Mouse (Mus musculus) c-Kit-positive CD71-positive TER-119-positive erythroid progenitor cells, embryonic 14.5 days (primary cell): Measurements from ENCODE around the gene Bag5.

Experiments
- DNase-seq: peaks from one replicate; pipeline ENCODE4 v3.0.0-alpha.2; 2013; ENCODE audit warnings: low spot score

Gene Bag5

GRCm38 (mm10) chr12:111697708-111698107, 15.3 kb downstream of the Bag5 start:
- no peak for DNase-seq

DNA sequence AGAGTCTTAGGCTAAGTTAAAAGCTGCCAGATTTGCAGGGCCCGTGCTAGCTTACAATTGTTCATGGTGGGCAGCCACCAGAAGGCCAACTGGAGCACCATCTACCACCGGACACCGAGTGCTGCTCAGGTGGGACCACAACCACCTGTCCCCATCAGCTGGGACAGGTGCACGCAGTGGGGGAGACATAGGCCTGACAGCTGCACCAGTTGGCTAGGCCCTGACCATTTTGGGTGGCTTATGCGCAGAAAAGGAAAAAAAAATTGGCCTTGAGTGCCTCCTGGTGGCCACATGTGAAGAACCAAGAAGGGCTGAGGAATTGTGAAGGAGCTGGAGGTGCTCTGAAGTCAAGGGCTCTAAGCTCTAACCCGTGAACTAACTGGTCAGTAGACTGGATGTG, 16.8 kb downstream of the Bag5 start:
- peak; percentile 56 for DNase-seq

DNA sequence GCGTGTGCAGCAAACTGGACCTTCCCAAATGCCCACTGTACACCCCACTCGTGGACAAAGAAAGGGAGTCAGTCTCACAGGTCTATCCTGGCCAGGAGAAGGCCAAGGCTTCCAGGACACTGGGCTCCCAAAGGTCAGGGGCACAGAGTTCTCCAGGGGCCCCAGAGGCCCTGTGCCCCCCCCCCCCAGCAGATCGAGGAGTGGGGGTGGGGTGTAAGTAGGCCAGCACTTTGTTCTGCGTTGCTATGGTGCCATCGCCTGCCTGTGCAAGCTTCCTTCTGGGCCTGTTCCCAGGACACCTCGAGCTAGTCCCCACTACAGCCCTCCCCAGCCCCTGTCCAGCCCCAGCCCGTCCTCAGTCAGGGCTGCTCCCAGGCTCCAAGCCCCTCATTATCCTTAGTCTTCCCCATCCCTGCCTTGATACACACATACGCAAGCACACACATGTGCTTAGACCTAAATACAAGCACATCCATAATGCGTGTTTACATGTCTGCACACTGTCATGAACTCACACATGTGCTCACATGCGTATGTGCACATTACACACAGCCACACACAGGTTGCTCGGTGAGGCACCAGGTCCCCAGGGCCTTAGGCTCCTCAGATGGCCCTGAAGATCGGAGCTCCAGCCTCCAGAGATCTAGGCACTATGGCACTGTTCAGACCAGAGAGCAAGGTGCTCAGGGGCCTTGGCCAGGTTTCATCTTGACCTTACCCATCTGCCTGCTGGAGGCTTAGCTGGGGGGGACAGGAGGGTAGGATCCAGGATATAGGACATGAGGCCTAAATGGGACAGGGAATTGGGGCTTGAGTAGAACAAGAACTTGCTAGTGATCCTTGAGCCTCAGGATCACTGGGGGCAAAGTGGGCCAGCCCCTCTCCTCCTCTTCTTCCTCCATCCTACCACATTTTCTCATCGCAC, 17.9 kb downstream of the Bag5 start:
- DNase-seq, result no peak

- DNase-seq, result no peak
Observed at GRCm38 (mm10) chr12:111694271-111694781, 18.7 kb downstream of the Bag5 start.

- no peak for DNase-seq
Observed at GRCm38 (mm10) chr12:111693341-111694270, 19.5 kb downstream of the Bag5 start.

GRCm38 (mm10) chr12:111692899-111693298, 20.2 kb downstream of the Bag5 start:
- no peak for DNase-seq

GRCm38 (mm10) chr12:111691346-111691872, 21.6 kb downstream of the Bag5 start:
- no peak for DNase-seq

DNA sequence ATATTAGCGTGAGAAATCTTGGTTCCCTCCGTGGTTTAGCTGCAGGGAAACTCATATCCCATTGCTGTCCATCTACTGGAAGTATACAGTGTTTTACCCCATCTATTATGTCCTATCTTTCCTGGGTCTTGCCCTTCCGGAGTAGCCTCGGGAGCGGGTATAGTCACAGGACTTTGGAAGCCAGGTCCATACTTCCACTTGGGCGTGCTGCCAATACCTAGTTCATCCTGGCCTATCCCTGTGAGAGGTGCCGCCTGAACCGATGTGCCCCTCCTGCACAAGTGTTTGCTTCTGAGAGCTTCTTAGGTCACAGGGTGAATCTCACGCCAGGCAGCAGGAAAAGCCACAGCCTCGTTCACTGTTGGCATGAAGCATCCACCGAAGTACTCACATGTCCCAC, 23.6 kb downstream of the Bag5 start:
- no peak for DNase-seq

DNA sequence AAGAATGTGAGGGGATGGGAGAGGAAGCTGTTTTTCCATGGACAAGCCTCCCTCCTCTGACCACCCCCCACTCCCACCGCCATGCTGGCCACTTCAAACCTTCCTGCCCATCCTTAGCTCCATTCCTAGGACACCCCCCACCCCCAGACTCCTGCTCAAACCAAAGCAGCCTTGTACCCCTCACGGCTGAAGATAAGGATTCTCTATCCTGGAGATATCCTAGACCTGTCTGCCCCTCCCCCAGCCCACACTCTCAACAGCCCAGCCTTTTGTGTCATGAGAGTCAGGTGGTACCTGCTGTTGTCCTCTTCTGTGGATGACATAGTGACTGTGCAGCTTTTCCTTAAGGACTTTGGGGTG, 25.0 kb downstream of the Bag5 start:
- DNase-seq, result no peak

- DNase-seq, result no peak
Observed at GRCm38 (mm10) chr12:111687350-111688068, 25.5 kb downstream of the Bag5 start.

DNA sequence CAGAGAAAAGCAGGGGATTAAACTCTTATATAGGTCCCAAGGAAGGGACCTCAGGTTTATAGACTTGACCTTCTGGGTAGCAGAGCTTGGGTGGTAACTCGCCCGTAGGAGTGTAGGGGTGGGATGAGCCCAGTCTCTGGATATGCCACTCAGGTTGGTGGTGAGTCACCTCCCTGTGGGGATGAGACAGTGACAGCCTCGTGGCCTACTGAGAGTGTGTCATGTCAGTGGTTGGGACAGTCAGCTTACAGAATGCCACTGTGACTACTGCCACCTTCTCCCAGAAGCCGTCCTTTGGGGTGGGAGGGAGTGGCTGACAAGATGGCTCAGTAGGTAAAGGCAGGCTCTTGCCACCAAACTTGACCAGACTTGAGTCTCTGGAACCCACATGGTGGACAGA, 26.7 kb downstream of the Bag5 start:
- DNase-seq, result no peak

- DNase-seq, result no peak
Observed at GRCm38 (mm10) chr12:111682806-111683205, 30.3 kb downstream of the Bag5 start.

DNA sequence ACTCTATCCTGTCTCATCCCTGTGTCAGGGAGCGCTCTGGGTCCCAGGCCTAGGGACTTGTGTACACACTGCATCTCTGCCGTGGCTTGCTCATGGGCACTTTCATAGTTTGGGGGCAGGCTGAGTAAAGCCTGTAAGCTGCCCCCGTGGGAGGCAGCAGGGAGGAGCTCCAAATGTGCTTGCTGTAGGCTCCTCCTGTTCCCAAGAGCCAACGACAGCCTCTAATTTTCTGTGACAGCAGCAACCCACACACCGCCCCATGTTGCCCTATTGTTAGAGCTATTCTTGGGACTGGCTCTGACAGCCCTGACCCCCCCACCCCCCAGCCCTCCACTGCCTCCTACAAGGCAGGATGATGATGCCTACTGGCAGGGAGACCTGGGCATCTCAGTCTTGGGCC, 31.1 kb downstream of the Bag5 start:
- no peak for DNase-seq

DNA sequence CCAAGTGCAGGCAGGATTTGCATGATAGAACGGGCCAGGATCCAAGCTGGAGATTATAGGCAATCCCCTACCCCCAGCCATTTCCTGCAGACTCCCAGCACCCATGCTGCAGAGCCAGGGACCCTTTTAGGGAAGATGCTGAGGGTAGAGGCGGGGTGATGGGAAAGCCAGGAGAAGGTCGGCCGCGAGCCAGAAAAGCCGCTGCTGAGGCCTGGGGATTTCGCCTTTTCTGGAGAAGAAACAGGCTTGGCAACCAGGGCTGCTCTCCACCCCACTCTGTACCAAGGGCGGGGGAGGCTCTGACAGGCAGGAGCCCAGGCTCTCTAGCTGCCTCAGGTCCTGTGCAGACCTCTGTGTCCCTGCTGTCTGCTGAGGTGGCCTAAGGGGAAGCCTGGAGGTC, 31.8 kb downstream of the Bag5 start:
- no peak for DNase-seq

GRCm38 (mm10) chr12:111680661-111681060, 32.4 kb downstream of the Bag5 start:
- no peak for DNase-seq

DNA sequence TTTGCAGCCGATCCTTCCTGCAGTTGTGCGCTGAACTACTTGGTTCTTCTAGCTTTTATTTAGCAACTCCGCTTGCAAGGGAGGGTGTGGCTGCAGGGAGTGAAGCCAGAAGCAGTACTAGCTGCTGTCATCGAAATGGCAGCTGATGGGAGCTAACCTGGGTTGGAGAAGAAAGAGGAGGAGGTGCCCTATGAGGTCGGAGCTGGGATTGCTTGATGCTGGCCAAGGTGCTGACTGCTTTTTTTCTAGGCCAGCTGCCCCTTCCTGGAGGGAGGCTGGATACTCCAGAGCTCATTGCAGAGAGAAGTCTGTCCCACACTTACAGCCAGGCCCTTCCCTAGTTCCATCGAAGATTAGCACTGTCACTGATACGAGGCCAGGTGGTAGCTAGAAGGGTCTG, 34.1 kb downstream of the Bag5 start:
- no peak for DNase-seq

DNA sequence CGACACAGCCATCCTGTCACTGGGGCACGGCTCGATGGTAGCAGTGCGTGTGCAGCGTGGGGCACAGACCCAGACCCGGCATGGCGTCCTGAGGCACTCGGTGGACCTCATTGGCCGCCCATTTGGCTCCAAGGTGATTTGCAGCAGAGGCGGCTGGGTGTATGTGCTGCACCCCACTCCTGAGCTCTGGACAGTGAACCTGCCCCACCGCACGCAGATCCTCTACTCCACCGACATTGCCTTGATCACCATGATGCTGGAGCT, 34.5 kb downstream of the Bag5 start:
- DNase-seq, result no peak

GRCm38 (mm10) chr12:111677882-111678669, 35.0 kb downstream of the Bag5 start, which contains the start of gene Trmt61a:
Trmt61a (plus strand) TSS chr12:111678105.
- peak; percentile 89 for DNase-seq

DNA sequence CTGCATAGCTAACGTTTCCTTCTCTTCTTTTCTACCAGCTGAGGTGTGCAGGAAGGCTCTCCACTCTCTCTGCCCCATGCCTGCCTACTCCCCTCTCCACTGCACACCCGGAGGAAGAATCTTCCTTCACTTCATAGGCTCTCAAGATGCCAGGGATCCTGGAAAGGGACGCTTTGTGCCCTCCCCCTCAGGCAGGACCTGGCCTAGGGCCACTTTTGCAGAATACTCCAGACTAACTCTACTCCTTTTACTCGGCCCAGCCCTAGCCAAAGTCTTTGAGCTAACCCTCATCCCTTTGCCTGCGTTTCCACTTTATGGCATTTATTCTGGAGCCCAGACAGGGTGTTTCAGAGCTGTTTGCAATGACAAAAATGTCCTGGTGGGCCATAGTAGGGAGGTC, 35.6 kb downstream of the Bag5 start:
- no peak for DNase-seq

GRCm38 (mm10) chr12:111675797-111676580, 37.1 kb downstream of the Bag5 start:
- DNase-seq, result no peak
